In genomic region chr8:57628787-57629664, GRCm38 (mm10) we compare ENCODE assay signal across 21 mouse cellular contexts. TPM values are rescaled to one million over a fixed set of nuclear protein-coding genes. Genes with fewer than 3 reads are reported as not detected.
DNase-seq lines count a peak whose midpoint lies in the region; ATAC-seq and TF ChIP-seq lines count a peak whose summit lies in the region.
"Had no signal": no experiment of that assay in that cellular context is flagged by ENCODE, and none has a peak within 500 bp of the region (broad histone marks: within the 10 kb centered on the region; RNA-seq: fewer than 3 reads in every experiment).

No protein-coding gene starts in this region.

- H3K27ac ChIP-seq in liver, postnatal 0 days (ENCODE audit: low read depth): no peak overlapping the region
- H3K27ac ChIP-seq in liver, embryonic 13.5 days: peak overlapping the region; percentile 16
- H3K27ac ChIP-seq: embryonic facial prominence, embryonic 15.5 days; forebrain, embryonic 10.5 days; gastrocnemius, adult 2 months; heart, embryonic 10.5 days; hindbrain, embryonic 13.5 days; hindbrain, postnatal 0 days had no signal

- no peaks in the 10 kb centered on the region for H3K27me3 ChIP-seq in liver, postnatal 0 days (ENCODE audit: insufficient read depth, low read length)
- no peaks in the 10 kb centered on the region for H3K27me3 ChIP-seq in liver, embryonic 13.5 days
- H3K27me3 ChIP-seq: embryonic facial prominence, embryonic 15.5 days; hindbrain, embryonic 13.5 days had no signal

- intact Hi-C loops in left cerebral cortex, postnatal 25 days (cut with DNase I): no loop called here

- no peak overlapping the region for H3K9ac ChIP-seq in liver, postnatal 0 days (replicated peaks)
- H3K9ac ChIP-seq in liver, embryonic 13.5 days: no peak overlapping the region
- H3K9ac ChIP-seq: embryonic facial prominence, embryonic 15.5 days; hindbrain, embryonic 13.5 days had no signal

- H3K4me1 ChIP-seq in liver, postnatal 0 days (ENCODE audit: insufficient read depth): no peaks in the 10 kb centered on the region
- peaks cover 35% of the 10 kb centered on the region for H3K4me1 ChIP-seq in liver, embryonic 13.5 days (replicated peaks)
- H3K4me1 ChIP-seq: heart, embryonic 10.5 days had no signal

- ATAC-seq in liver, postnatal 0 days: no peak
- ATAC-seq in liver, embryonic 13.5 days (ENCODE audit: low read depth): peak; percentile 88
- ATAC-seq in megakaryocyte progenitor cell, adult 5-6 weeks (replicated peaks; ENCODE audit: poor library complexity): peak; percentile 35; the same call in 1 of the 2 replicates
- ATAC-seq: forebrain, embryonic 14.5 days; hindbrain, postnatal 0 days had no signal

- DNase-seq in liver: peak; percentile 29
- no peak for DNase-seq in liver, postnatal 0 days
- DNase-seq in liver, embryonic 13.5 days: no peak
- DNase-seq in left cerebral cortex, postnatal 25 days (ENCODE audit: low spot score in 2 of 2): no peak
- DNase-seq in layer of hippocampus, adult 9-11 months: no peak
- DNase-seq in cerebellum, adult 11-12 months: no peak
- DNase-seq: adrenal gland, postnatal 14 days; cerebellum, adult 11 months; cerebellum, adult 9-11 months; embryo, embryonic 11 days; gastrocnemius, adult 2 months; gastrocnemius, postnatal 25 days; heart, postnatal 10 days had no signal

- no peak for TF ChIP-seq EP300 in liver, postnatal 0 days (IDR thresholded peaks at IDR 0.05; ENCODE audit: low read depth)

- no peaks in the 10 kb centered on the region for H3K9me3 ChIP-seq in liver, postnatal 0 days (ENCODE audit: low read length)
- no peaks in the 10 kb centered on the region for H3K9me3 ChIP-seq in liver, embryonic 13.5 days (replicated peaks)
- H3K9me3 ChIP-seq: embryonic facial prominence, embryonic 15.5 days; forebrain, embryonic 10.5 days; heart, embryonic 10.5 days; hindbrain, embryonic 13.5 days had no signal

- no peaks in the 10 kb centered on the region for H3K36me3 ChIP-seq in liver, postnatal 0 days (replicated peaks; ENCODE audit: insufficient read depth, low read length)
- no peaks in the 10 kb centered on the region for H3K36me3 ChIP-seq in liver, embryonic 13.5 days
- H3K36me3 ChIP-seq: embryonic facial prominence, embryonic 15.5 days; forebrain, embryonic 10.5 days; heart, embryonic 10.5 days; hindbrain, embryonic 13.5 days had no signal

- WGBS in liver, postnatal 0 days (ENCODE audit: insufficient replicate concordance): 66% methylated on average over 6 of the region's 6 CpGs
- WGBS in liver, embryonic 13.5 days (ENCODE audit: insufficient replicate concordance): 47% methylated on average over 6 of the region's 6 CpGs

- H3K4me3 ChIP-seq in liver, postnatal 0 days (ENCODE audit: low read depth, low read length): no peak overlapping the region
- H3K4me3 ChIP-seq in liver, embryonic 13.5 days (replicated peaks): no peak overlapping the region
- H3K4me3 ChIP-seq: embryonic facial prominence, embryonic 15.5 days; erythroblast, embryonic 14.5 days; forebrain, embryonic 10.5 days; gastrocnemius, adult 2 months; heart, embryonic 10.5 days; hindbrain, embryonic 13.5 days had no signal

- no peak for TF ChIP-seq CTCF in liver, postnatal 0 days (IDR thresholded peaks at IDR 0.05; ENCODE audit: low read depth)

- H3K4me2 ChIP-seq in liver, postnatal 0 days (ENCODE audit: low read depth, low read length): no peak overlapping the region
- peak overlapping the region; percentile 22 for H3K4me2 ChIP-seq in liver, embryonic 13.5 days
- H3K4me2 ChIP-seq: embryonic facial prominence, embryonic 15.5 days; hindbrain, embryonic 13.5 days had no signal

RNA-seq across cellular contexts. Expression of gene Galnt7, which starts 23.8 kb away (rescaled TPM):
- 2.9 and 3.2 TPM in 2 replicates for polyA plus RNA-seq in liver, postnatal 0 days (2015; fragmentation: Nextera tagmentation; extraction: Ambion mirVana)
- 6.4 and 8.5 TPM in 2 replicates for polyA plus RNA-seq in liver, embryonic 13.5 days (2015; fragmentation: Nextera tagmentation; extraction: Ambion mirVana)
- total RNA-seq in megakaryocyte progenitor cell, adult 5-6 weeks (2015): 15.5 and 15.9 TPM in 2 replicates
- total RNA-seq in megakaryocyte progenitor cell, adult 5-6 weeks (2017): 17.9 and 20.4 TPM in 2 replicates
- total RNA-seq in left cerebral cortex, postnatal 25 days (2021): 10 to 100 TPM; 10.2 to 10.6 TPM
- polyA plus RNA-seq: erythroblast, embryonic 14.5 days had no signal
